Mouse (Mus musculus) forebrain, embryonic 10.5 days (tissue): Measurements from ENCODE around the gene Tln2. TPM values are rescaled to one million over a fixed set of nuclear protein-coding genes. Genes with fewer than 3 reads are reported as not detected.

Experiments
- DNase-seq: peaks from one replicate; pipeline ENCODE4 v3.0.0-alpha.2; 2017; ENCODE audit warnings: low spot score; ENCODE audit errors: extremely low spot score
- H3K27ac ChIP-seq: fragments of 300-500 bp; sonication (generic); 2 replicates; pipeline ENCODE4 v1.5.1; 2016; ENCODE audit warnings: mild to moderate bottlenecking
- H3K27me3 ChIP-seq: fragments of 300-500 bp; sonication (generic); 2 replicates; pipeline ENCODE4 v1.6.1; 2016; ENCODE audit warnings: mild to moderate bottlenecking; ENCODE audit not compliant: poor library complexity, severe bottlenecking
- H3K36me3 ChIP-seq: fragments of 300-500 bp; sonication (generic); replicated peaks from 2 replicates; pipeline ENCODE4 v1.6.1; 2016; ENCODE audit warnings: mild to moderate bottlenecking, moderate library complexity
- H3K4me1 ChIP-seq: fragments of 300-500 bp; sonication (generic); 2 replicates; pipeline ENCODE4 v1.6.1; 2016
- H3K4me3 ChIP-seq: fragments of 300-500 bp; sonication (generic); 2 replicates; pipeline ENCODE4 v1.5.1; 2016; ENCODE audit warnings: mild to moderate bottlenecking, moderate library complexity
- H3K9me3 ChIP-seq: fragments of 300-500 bp; sonication (generic); 2 replicates; pipeline ENCODE4 v1.6.1; 2016; ENCODE audit warnings: mild to moderate bottlenecking, moderate library complexity
- WGBS: fragments of 180-500 bp; shearing (Covaris S2); methylation state at CpG from one replicate; pipeline ENCODE4 v1.1.7; 2016; 5-methylcytosine and 5-hydroxymethylcytosine counted together
- polyA plus RNA-seq: library from polyadenylated mRNA; unstranded; fragments of >200 nt; fragmentation: Nextera tagmentation; extraction: Ambion mirVana; gene quantifications from 2 replicates; pipeline ENCODE4 v1.2.1, GENCODE M21; 2016

Tln2 gene
- polyA plus RNA-seq, 1 experiment from 2014 or later, result 30.0 TPM

- H3K36me3 ChIP-seq, result no peaks in the 10 kb centered on the region
- H3K4me3 ChIP-seq, result no peak overlapping the region
- 83% methylated on average over 12 of the region's 12 CpGs for WGBS
- H3K27me3 ChIP-seq, result no peaks in the 10 kb centered on the region
- DNase-seq, result no peak
- no peak overlapping the region for H3K27ac ChIP-seq
- H3K9me3 ChIP-seq, result no peaks in the 10 kb centered on the region
- H3K4me1 ChIP-seq, result peaks cover 9% of the 10 kb centered on the region
Measured at GRCm38 (mm10) chr9:67429199-67429892, 130.2 kb downstream of the Tln2 start.

- DNase-seq, result no peak
- WGBS, result 88% methylated on average over 15 of the region's 15 CpGs
Measured at GRCm38 (mm10) chr9:67428306-67429047, 131.0 kb downstream of the Tln2 start.

GRCm38 (mm10) chr9:67426304-67426703 lies 133.2 kb downstream of the Tln2 start:
- H3K27me3 ChIP-seq, result no peaks in the 10 kb centered on the region
- 91% methylated on average over 3 of the region's 3 CpGs for WGBS
- DNase-seq, result no peak

More at GRCm38 (mm10) chr9:67428306-67429047, 131.0 kb downstream of the Tln2 start:
- Histone ChIP-seq H3K27ac (no peak overlapping the region), H3K27me3 (no peaks in the 10 kb centered on the region), H3K36me3 (no peaks in the 10 kb centered on the region), H3K9me3 (no peaks in the 10 kb centered on the region), H3K4me1 (peaks cover 10% of the 10 kb centered on the region), H3K4me3 (no peak overlapping the region)

GRCm38 (mm10) chr9:67424110-67424509 lies 135.4 kb downstream of the Tln2 start:
- Histone ChIP-seq H3K9me3 (no peaks in the 10 kb centered on the region), H3K4me3 (no peak overlapping the region), H3K27ac (0 out of 2 replicates have a peak overlapping the region, but pooled peaks have one; percentile 40), H3K36me3 (no peaks in the 10 kb centered on the region), H3K27me3 (no peaks in the 10 kb centered on the region), H3K4me1 (peaks cover 16% of the 10 kb centered on the region)
- DNase-seq, result no peak
- WGBS, result 80% methylated on average over 7 of the region's 7 CpGs

More at GRCm38 (mm10) chr9:67426304-67426703, 133.2 kb downstream of the Tln2 start:
- no peak overlapping the region for H3K27ac ChIP-seq
- no peaks in the 10 kb centered on the region for H3K9me3 ChIP-seq
- H3K4me3 ChIP-seq, result no peak overlapping the region
- H3K36me3 ChIP-seq, result no peaks in the 10 kb centered on the region
- H3K4me1 ChIP-seq, result peaks cover 13% of the 10 kb centered on the region

GRCm38 (mm10) chr9:67418092-67418491 lies 141.4 kb downstream of the Tln2 start:
- 0 out of 2 replicates have a peak overlapping the region, but pooled peaks have one; percentile 4 for H3K27ac ChIP-seq
- H3K4me3 ChIP-seq, result no peak overlapping the region
- WGBS, result 63% methylated on average over 6 of the region's 6 CpGs
- no peak for DNase-seq
- H3K9me3 ChIP-seq, result no peaks in the 10 kb centered on the region; the same call in 1 of the 2 replicates
- peaks cover 26% of the 10 kb centered on the region for H3K4me1 ChIP-seq
- no peaks in the 10 kb centered on the region for H3K36me3 ChIP-seq
- H3K27me3 ChIP-seq, result no peaks in the 10 kb centered on the region

GRCm38 (mm10) chr9:67410667-67411066 lies 148.8 kb downstream of the Tln2 start:
- Histone ChIP-seq H3K9me3 (no peaks in the 10 kb centered on the region; the same call in 1 of the 2 replicates), H3K4me3 (no peak overlapping the region), H3K4me1 (no peaks in the 10 kb centered on the region), H3K27me3 (no peaks in the 10 kb centered on the region), H3K27ac (no peak overlapping the region), H3K36me3 (no peaks in the 10 kb centered on the region)
- WGBS, result 90% methylated on average over 2 of the region's 2 CpGs
- no peak for DNase-seq

DNA sequence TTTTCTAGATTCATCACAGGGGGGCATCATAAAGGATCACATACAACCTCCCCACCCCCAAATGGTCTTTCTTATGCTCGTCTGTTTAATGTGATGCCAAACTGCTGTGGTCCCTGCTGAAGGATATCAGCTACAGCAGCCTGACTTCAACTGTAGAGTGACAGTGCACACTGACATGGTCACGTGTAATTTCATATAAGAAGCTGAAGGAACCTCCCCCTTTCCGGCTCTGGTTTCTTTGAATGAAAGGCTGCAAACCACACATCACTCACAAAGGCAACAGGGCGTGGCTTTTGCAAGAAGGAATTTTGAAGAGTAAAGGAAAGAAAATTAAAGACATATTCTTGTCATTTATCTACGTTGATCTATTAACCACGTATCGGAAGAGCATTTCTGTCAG lies 154.8 kb downstream of the Tln2 start:
- no peaks in the 10 kb centered on the region for H3K9me3 ChIP-seq
- no peaks in the 10 kb centered on the region for H3K27me3 ChIP-seq
- H3K27ac ChIP-seq, result no peak overlapping the region
- H3K4me1 ChIP-seq, result no peaks in the 10 kb centered on the region
- no peak overlapping the region for H3K4me3 ChIP-seq
- no peak for DNase-seq
- 89% methylated on average over 7 of the region's 7 CpGs for WGBS
- no peaks in the 10 kb centered on the region for H3K36me3 ChIP-seq

DNA sequence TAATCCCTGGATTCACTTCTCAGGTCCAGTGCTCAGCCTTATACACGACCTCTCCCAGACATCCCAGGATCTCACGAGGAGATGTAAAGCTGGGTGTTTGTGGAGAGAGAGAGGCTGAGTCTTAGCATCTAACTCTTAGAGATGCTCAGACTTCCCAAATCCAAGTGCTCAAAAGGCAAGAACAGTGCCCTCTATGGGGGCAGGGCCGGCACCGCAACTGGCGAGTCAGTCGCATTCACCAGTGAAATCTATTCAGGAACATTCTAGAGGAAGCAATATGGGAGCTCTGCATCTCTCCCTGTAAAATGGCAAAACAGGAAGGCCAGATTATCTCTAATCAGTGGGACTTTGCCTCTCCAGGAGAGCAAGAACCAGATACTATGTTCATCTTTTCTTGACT lies 159.9 kb downstream of the Tln2 start:
- Histone ChIP-seq H3K27ac (no peak overlapping the region), H3K36me3 (no peaks in the 10 kb centered on the region), H3K9me3 (no peaks in the 10 kb centered on the region), H3K4me3 (no peak overlapping the region), H3K4me1 (no peaks in the 10 kb centered on the region), H3K27me3 (no peaks in the 10 kb centered on the region)
- WGBS, result 86% methylated on average over 6 of the region's 6 CpGs
- DNase-seq, result no peak

DNA sequence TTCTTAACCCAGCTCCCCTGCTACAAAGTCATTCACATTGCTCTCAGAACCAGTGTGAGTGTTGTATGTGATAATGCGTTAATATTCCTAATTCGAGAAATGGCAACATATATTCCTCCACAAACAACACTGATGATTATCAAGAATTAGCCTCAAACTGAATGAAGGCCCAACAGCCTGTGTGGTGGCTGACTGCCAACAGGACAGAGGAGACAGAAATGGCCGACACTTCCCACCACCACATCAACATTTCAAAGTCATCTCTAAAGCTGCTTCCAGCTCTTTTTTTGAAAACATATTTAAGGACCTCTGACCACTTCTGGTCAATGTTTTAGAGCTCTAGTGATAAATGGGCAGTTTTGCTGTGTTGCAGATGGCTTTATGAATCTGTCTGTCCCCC lies 161.7 kb downstream of the Tln2 start:
- DNase-seq, result no peak
- H3K4me3 ChIP-seq, result no peak overlapping the region
- H3K4me1 ChIP-seq, result no peaks in the 10 kb centered on the region
- no peaks in the 10 kb centered on the region for H3K9me3 ChIP-seq
- H3K27me3 ChIP-seq, result no peaks in the 10 kb centered on the region
- H3K27ac ChIP-seq, result no peak overlapping the region
- WGBS, result 96% methylated on average over 3 of the region's 3 CpGs
- no peaks in the 10 kb centered on the region for H3K36me3 ChIP-seq

- Histone ChIP-seq H3K27me3 (no peaks in the 10 kb centered on the region), H3K27ac (no peak overlapping the region), H3K36me3 (no peaks in the 10 kb centered on the region), H3K9me3 (no peaks in the 10 kb centered on the region), H3K4me3 (no peak overlapping the region), H3K4me1 (no peaks in the 10 kb centered on the region)
- no peak for DNase-seq
- WGBS, result 90% methylated on average over 3 of the region's 3 CpGs
Measured at GRCm38 (mm10) chr9:67396446-67396845, 163.1 kb downstream of the Tln2 start.

- Histone ChIP-seq H3K27ac (no peak overlapping the region), H3K27me3 (no peaks in the 10 kb centered on the region), H3K4me3 (no peak overlapping the region), H3K9me3 (no peaks in the 10 kb centered on the region), H3K4me1 (0 out of 2 replicates have a peak, but pooled peaks cover 3% of the 10 kb centered on the region), H3K36me3 (peaks cover 6% of the 10 kb centered on the region; the same call in 1 of the 2 replicates)
- WGBS, result 95% methylated on average over 9 of the region's 9 CpGs
- no peak for DNase-seq
Measured at GRCm38 (mm10) chr9:67384028-67384590, 175.4 kb downstream of the Tln2 start.

DNA sequence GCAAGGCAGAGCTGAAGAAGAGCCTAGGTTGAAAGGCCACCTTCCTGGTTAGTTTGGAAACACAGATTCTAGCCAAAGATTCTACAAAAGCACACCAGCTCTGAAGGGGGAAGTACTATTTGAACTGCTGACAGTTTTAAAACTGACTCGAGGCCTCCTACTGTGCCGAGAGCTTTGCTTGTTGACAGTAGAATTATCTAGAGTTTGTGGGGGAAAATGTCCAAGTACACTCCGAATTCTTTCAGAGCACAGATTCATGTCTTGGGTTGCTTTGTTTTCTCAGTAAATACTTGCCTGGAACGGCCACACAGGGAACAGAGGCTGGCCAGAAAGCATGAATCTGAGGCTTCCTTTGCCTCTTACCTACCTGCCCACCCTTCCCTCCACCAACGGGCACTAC lies 179.4 kb downstream of the Tln2 start:
- Histone ChIP-seq H3K27ac (no peak overlapping the region), H3K4me3 (no peak overlapping the region), H3K27me3 (no peaks in the 10 kb centered on the region), H3K36me3 (no peaks in the 10 kb centered on the region), H3K4me1 (no peaks in the 10 kb centered on the region), H3K9me3 (no peaks in the 10 kb centered on the region)
- no peak for DNase-seq
- WGBS, result 76% methylated on average over 5 of the region's 5 CpGs

- H3K9me3 ChIP-seq, result no peaks in the 10 kb centered on the region
- H3K36me3 ChIP-seq, result no peaks in the 10 kb centered on the region
- H3K4me3 ChIP-seq, result no peak overlapping the region
- H3K4me1 ChIP-seq, result no peaks in the 10 kb centered on the region
- WGBS, result 89% methylated on average over 5 of the region's 5 CpGs
- no peaks in the 10 kb centered on the region for H3K27me3 ChIP-seq
- H3K27ac ChIP-seq, result no peak overlapping the region
- no peak for DNase-seq
Measured at GRCm38 (mm10) chr9:67378772-67379171, 180.7 kb downstream of the Tln2 start.
